Mouse (Mus musculus) stomach, embryonic 15.5 days (tissue): ENCODE results near the gene Bco2. TPM values are rescaled to one million over a fixed set of nuclear protein-coding genes. Genes with fewer than 3 reads are reported as not detected.

Experiments
- ATAC-seq: fragments of 200-750 bp; cut with Nextera tagmentation; 2 replicates; pipeline ENCODE4 v1.8.0; 2017; ENCODE audit warnings: low read depth, moderate number of reproducible peaks, moderate TSS enrichment; ENCODE audit not compliant: insufficient read depth, low FRiP score
- H3K27ac ChIP-seq: fragments of 300-500 bp; sonication (generic); 2 replicates; pipeline ENCODE4 v1.5.1; 2015; ENCODE audit warnings: mild to moderate bottlenecking, inconsistent platforms
- H3K27me3 ChIP-seq: fragments of 300-500 bp; sonication (generic); replicated peaks from 2 replicates; pipeline ENCODE4 v1.6.1; 2015; ENCODE audit warnings: inconsistent platforms
- H3K36me3 ChIP-seq: fragments of 300-500 bp; sonication (generic); 2 replicates; pipeline ENCODE4 v1.6.1; 2015; ENCODE audit warnings: inconsistent platforms
- H3K4me1 ChIP-seq: fragments of 300-500 bp; sonication (generic); 2 replicates; pipeline ENCODE4 v1.6.1; 2015; ENCODE audit warnings: inconsistent platforms
- H3K4me2 ChIP-seq: fragments of 300-500 bp; sonication (generic); 2 replicates; pipeline ENCODE4 v1.6.1; 2015; ENCODE audit warnings: mild to moderate bottlenecking, inconsistent platforms
- H3K4me3 ChIP-seq: fragments of 300-500 bp; sonication (generic); replicated peaks from 2 replicates; pipeline ENCODE4 v1.5.1; 2015; ENCODE audit warnings: inconsistent platforms
- H3K9ac ChIP-seq: fragments of 300-500 bp; sonication (generic); 2 replicates; pipeline ENCODE4 v1.6.1; 2015; ENCODE audit warnings: inconsistent platforms
- H3K9me3 ChIP-seq: fragments of 300-500 bp; sonication (generic); 2 replicates; pipeline ENCODE4 v1.6.1; 2016; ENCODE audit warnings: inconsistent platforms
- WGBS: fragments of 180-500 bp; shearing (Covaris S2); methylation state at CpG from one replicate; pipeline ENCODE4 v1.1.7; 2015; 5-methylcytosine and 5-hydroxymethylcytosine counted together
- polyA plus RNA-seq: library from polyadenylated mRNA; unstranded; fragments of >200 nt; fragmentation: Nextera tagmentation; extraction: Ambion mirVana; gene quantifications from 2 replicates; pipeline ENCODE4 v1.2.1, GENCODE M21; 2015

The Bco2 gene
- polyA plus RNA-seq, 1 experiment from 2014 or later: 1.1 TPM

GRCm38 (mm10) chr9:50491531-50492045, 63.4 kb downstream of the Bco2 start:
- Histone ChIP-seq H3K4me2 (no peak overlapping the region), H3K27ac (no peak overlapping the region), H3K9me3 (no peaks in the 10 kb centered on the region), H3K27me3 (no peaks in the 10 kb centered on the region), H3K4me3 (no peak overlapping the region), H3K36me3 (no peaks in the 10 kb centered on the region), H3K9ac (no peak overlapping the region), H3K4me1 (0 out of 2 replicates have a peak, but pooled peaks cover 3% of the 10 kb centered on the region)
- no peak for ATAC-seq
- 54% methylated on average over 2 of the region's 2 CpGs for WGBS

GRCm38 (mm10) chr9:50490836-50491235, 64.1 kb downstream of the Bco2 start:
- H3K9me3 ChIP-seq: no peaks in the 10 kb centered on the region
- no peak overlapping the region for H3K4me2 ChIP-seq
- H3K27me3 ChIP-seq: no peaks in the 10 kb centered on the region
- no peak overlapping the region for H3K9ac ChIP-seq
- H3K27ac ChIP-seq: no peak overlapping the region
- peaks cover under 1% of the 10 kb centered on the region; the same call in 1 of the 2 replicates for H3K4me1 ChIP-seq
- ATAC-seq: no peak
- no peak overlapping the region for H3K4me3 ChIP-seq
- no peaks in the 10 kb centered on the region for H3K36me3 ChIP-seq

GRCm38 (mm10) chr9:50485521-50485920, 69.5 kb downstream of the Bco2 start:
- H3K4me2 ChIP-seq: peak overlapping the region; percentile 34

More at GRCm38 (mm10) chr9:50485521-50485920, 69.5 kb downstream of the Bco2 start:
- Histone ChIP-seq H3K4me1 (peaks cover 3% of the 10 kb centered on the region; the same call in 1 of the 2 replicates), H3K9ac (no peak overlapping the region), H3K27ac (no peak overlapping the region), H3K4me3 (no peak overlapping the region), H3K9me3 (no peaks in the 10 kb centered on the region), H3K27me3 (no peaks in the 10 kb centered on the region), H3K36me3 (no peaks in the 10 kb centered on the region)
- no peak; the same call in 1 of the 2 replicates for ATAC-seq
- 9% methylated on average over 10 of the region's 10 CpGs for WGBS

Other genes starting within 250 kb of the Bco2 start
- gene Rpl10-ps3, start 210.2 kb downstream of the Bco2 start, polyA plus RNA-seq: 318 and 479 TPM in 2 replicates
- 7.8 and 9.7 TPM in 2 replicates for gene Plet1, start 60.7 kb downstream of the Bco2 start, polyA plus RNA-seq
- gene Pts, start 26.5 kb downstream of the Bco2 start, polyA plus RNA-seq: 83.4 and 92.6 TPM in 2 replicates
- 10.1 and 13.7 TPM in 2 replicates for gene Il18, start 354 bp downstream of the Bco2 start, polyA plus RNA-seq
- gene Tex12, start 6.1 kb upstream of the Bco2 start, polyA plus RNA-seq: not detected in 2 replicates
- gene Sdhd, start 48.6 kb upstream of the Bco2 start, polyA plus RNA-seq: 362 and 375 TPM in 2 replicates
- 243 and 275 TPM in 2 replicates for gene Timm8b, start 48.7 kb upstream of the Bco2 start, polyA plus RNA-seq
- 2.4 and 3.7 TPM in 2 replicates for gene Pih1d2, start 62.1 kb upstream of the Bco2 start, polyA plus RNA-seq
- 19.3 and 22.5 TPM in 2 replicates for gene Nkapd1, start 62.3 kb upstream of the Bco2 start, polyA plus RNA-seq
- gene Dlat, start 104.6 kb upstream of the Bco2 start, polyA plus RNA-seq: 42.9 and 49.3 TPM in 2 replicates
- 8.0 and 10.9 TPM in 2 replicates for gene Dixdc1, start 184.3 kb upstream of the Bco2 start, polyA plus RNA-seq
- gene 2310030G06Rik, start 191.4 kb upstream of the Bco2 start, polyA plus RNA-seq: 16.0 and 17.5 TPM in 2 replicates
- 64.1 and 74.6 TPM in 2 replicates for gene Cryab, start 196.1 kb upstream of the Bco2 start, polyA plus RNA-seq
- gene Hspb2, start 197.2 kb upstream of the Bco2 start, polyA plus RNA-seq: 5.4 and 6.9 TPM in 2 replicates
- gene Fdxacb1, start 213.1 kb upstream of the Bco2 start, polyA plus RNA-seq: 12.3 and 12.5 TPM in 2 replicates
- gene Alg9, start 219.8 kb upstream of the Bco2 start, polyA plus RNA-seq: 36.7 and 40.6 TPM in 2 replicates
- 31.2 and 32.6 TPM in 2 replicates for gene 1110032A03Rik, start 220.3 kb upstream of the Bco2 start, polyA plus RNA-seq